ENCODE assay signal across 30 mouse cellular contexts in genomic region chr12:4433549-4433948, GRCm38 (mm10). TPM values are rescaled to one million over a fixed set of nuclear protein-coding genes. Genes with fewer than 3 reads are reported as not detected.
DNase-seq lines count a peak whose midpoint lies in the region; ATAC-seq and TF ChIP-seq lines count a peak whose summit lies in the region.
"Had no signal": no experiment of that assay in that cellular context is flagged by ENCODE, and none has a peak within 500 bp of the region (broad histone marks: within the 10 kb centered on the region; RNA-seq: fewer than 3 reads in every experiment).

No protein-coding gene starts in this region.

- intact Hi-C loops in left cerebral cortex, postnatal 25 days (cut with DNase I): no loop called here

- H3K4me1 ChIP-seq in intestine, postnatal 0 days (replicated peaks; ENCODE audit: control insufficient read depth, insufficient read depth, low read length): no peaks in the 10 kb centered on the region
- no peaks in the 10 kb centered on the region for H3K4me1 ChIP-seq in kidney, embryonic 16.5 days (ENCODE audit: insufficient read depth, low read length)
- H3K4me1 ChIP-seq: embryonic facial prominence, embryonic 12.5 days; forebrain, embryonic 13.5 days; lung, embryonic 15.5 days had no signal

- TF ChIP-seq CTCF in layer of hippocampus, adult 2 months (conservative IDR thresholded peaks at IDR 0.05): no peak
- TF ChIP-seq CTCF in intestine, postnatal 0 days (IDR thresholded peaks at IDR 0.05; ENCODE audit: low read depth): no peak

- no peaks in the 10 kb centered on the region for H3K27me3 ChIP-seq in intestine, postnatal 0 days (replicated peaks; ENCODE audit: control insufficient read depth, insufficient read depth, low read length)
- no peaks in the 10 kb centered on the region for H3K27me3 ChIP-seq in kidney, embryonic 16.5 days (ENCODE audit: insufficient read depth, low read length)
- H3K27me3 ChIP-seq: embryonic facial prominence, embryonic 12.5 days; forebrain, embryonic 13.5 days; heart, embryonic 13.5 days; limb, embryonic 15.5 days; lung, embryonic 15.5 days had no signal

- no peak overlapping the region for H3K9ac ChIP-seq in intestine, postnatal 0 days (ENCODE audit: low read depth, low read length)
- H3K9ac ChIP-seq in kidney, embryonic 16.5 days (replicated peaks; ENCODE audit: low read length): no peak overlapping the region
- H3K9ac ChIP-seq: embryonic facial prominence, embryonic 12.5 days; forebrain, embryonic 13.5 days; heart, embryonic 13.5 days; limb, embryonic 15.5 days; liver, embryonic 14.5 days; lung, embryonic 15.5 days had no signal

- no peaks in the 10 kb centered on the region for H3K36me3 ChIP-seq in intestine, postnatal 0 days (ENCODE audit: control insufficient read depth, insufficient read depth)
- no peaks in the 10 kb centered on the region for H3K36me3 ChIP-seq in kidney, embryonic 16.5 days (ENCODE audit: insufficient read depth, low read length)
- H3K36me3 ChIP-seq: embryonic facial prominence, embryonic 12.5 days; heart, embryonic 13.5 days; limb, embryonic 15.5 days; lung, embryonic 15.5 days had no signal

- no peak overlapping the region; the same call in 1 of the 2 replicates for H3K4me3 ChIP-seq in layer of hippocampus, adult 2 months
- no peak overlapping the region for H3K4me3 ChIP-seq in intestine, postnatal 0 days (ENCODE audit: low read depth, low read length)
- no peak overlapping the region for H3K4me3 ChIP-seq in kidney, embryonic 16.5 days (ENCODE audit: low read length)
- H3K4me3 ChIP-seq: embryonic facial prominence, embryonic 12.5 days; erythroblast, embryonic 14.5 days; forebrain, embryonic 13.5 days; heart, embryonic 13.5 days; left cerebral cortex, adult 2 months; limb, embryonic 15.5 days; lung, embryonic 15.5 days had no signal

- WGBS in intestine, postnatal 0 days: 78% methylated on average over 2 of the region's 2 CpGs
- 86% methylated on average over 2 of the region's 2 CpGs for WGBS in kidney, embryonic 16.5 days

- ATAC-seq in frontal cortex, adult (ENCODE audit: low TSS enrichment): peak; percentile 47
- peak; percentile 15 for ATAC-seq in CD4-positive, CD25-positive, alpha-beta regulatory T cell, adult 4 months
- no peak for ATAC-seq in intestine, postnatal 0 days
- no peak for ATAC-seq in kidney, embryonic 16.5 days (ENCODE audit: low FRiP score, low TSS enrichment)
- ATAC-seq: forebrain, embryonic 13.5 days; hindbrain, postnatal 0 days; intestine, embryonic 16.5 days had no signal

- H3K27ac ChIP-seq in layer of hippocampus, adult 2 months: peak overlapping the region; percentile 46
- no peak overlapping the region for H3K27ac ChIP-seq in intestine, postnatal 0 days (ENCODE audit: low read depth, low read length)
- H3K27ac ChIP-seq in kidney, embryonic 16.5 days (ENCODE audit: low read length): no peak overlapping the region
- H3K27ac ChIP-seq: embryonic facial prominence, embryonic 12.5 days; forebrain, embryonic 13.5 days; heart, embryonic 13.5 days; hindbrain, postnatal 0 days; left cerebral cortex, adult 2 months; limb, embryonic 15.5 days; liver, embryonic 14.5 days; lung, embryonic 15.5 days had no signal

- no peak for DNase-seq in frontal cortex, postnatal 14 days (ENCODE audit: low spot score in 2 of 2)
- peak; percentile 31 to 42 for DNase-seq in left cerebral cortex, postnatal 25 days (ENCODE audit: low spot score in 2 of 2)
- DNase-seq in left cerebral cortex, adult 11 months (ENCODE audit: low spot score): no peak
- DNase-seq in layer of hippocampus, adult 2 months (ENCODE audit: low spot score in 2 of 2): peak; percentile 26
- DNase-seq: adrenal gland, postnatal 36 days; cerebellum, adult 11-12 months; cerebellum, postnatal 14 days; gastrocnemius, postnatal 14 days; heart, adult 18-20 months; heart, postnatal 14 days; kidney, postnatal 36 days; lung, postnatal 4 days; midbrain, embryonic 14.5 days; spleen, adult 18-20 months; thymus, adult 18-20 months; thymus, postnatal 36 days had no signal

- no peaks in the 10 kb centered on the region for H3K9me3 ChIP-seq in intestine, postnatal 0 days (ENCODE audit: control insufficient read depth)
- H3K9me3 ChIP-seq in kidney, embryonic 16.5 days (ENCODE audit: low read length): no peaks in the 10 kb centered on the region
- H3K9me3 ChIP-seq: embryonic facial prominence, embryonic 12.5 days; forebrain, embryonic 13.5 days; heart, embryonic 13.5 days; limb, embryonic 15.5 days; lung, embryonic 15.5 days had no signal

- no peak overlapping the region for H3K4me2 ChIP-seq in intestine, postnatal 0 days (replicated peaks; ENCODE audit: low read depth)
- no peak overlapping the region for H3K4me2 ChIP-seq in kidney, embryonic 16.5 days (replicated peaks; ENCODE audit: low read depth, low read length)
- H3K4me2 ChIP-seq: embryonic facial prominence, embryonic 12.5 days; forebrain, embryonic 13.5 days; heart, embryonic 13.5 days; limb, embryonic 15.5 days; lung, embryonic 15.5 days had no signal

RNA-seq across cellular contexts. Expression of gene Ncoa1, which starts 43.4 kb away (rescaled TPM):
- total RNA-seq in left cerebral cortex, postnatal 25 days (2021): 100 to 1,000 TPM in 1 of 2 experiments, 10 to 100 TPM in 1; 98.4 to 101 TPM
- polyA plus RNA-seq in CD4-positive, CD25-positive, alpha-beta regulatory T cell, adult 4 months (2017; shearing (Covaris generic)): 10 to 100 TPM; 12.5 to 14.6 TPM
- 100 to 1,000 TPM; 142 to 146 TPM for total RNA-seq in layer of hippocampus, adult 2 months (2021)
- 6.0 and 6.6 TPM in 2 replicates for polyA plus RNA-seq in intestine, postnatal 0 days (2015; fragmentation: Nextera tagmentation; extraction: Ambion mirVana)
- 5.6 and 6.6 TPM in 2 replicates for polyA plus RNA-seq in kidney, embryonic 16.5 days (2015; fragmentation: Nextera tagmentation; extraction: Ambion mirVana)

Comparison
In these comparisons a context has a peak if more than half of its experiments do, and no peak if none do; other contexts are left out.
1. DNase-seq: peak in left cerebral cortex, postnatal 25 days (2 of 2) and layer of hippocampus, adult 2 months (2 of 2); none in frontal cortex, postnatal 14 days (0 of 2) and left cerebral cortex, adult 11 months (single experiment).
2. ATAC-seq: peak in frontal cortex, adult (single experiment) and CD4-positive, CD25-positive, alpha-beta regulatory T cell, adult 4 months (single experiment); none in intestine, postnatal 0 days (single experiment) and kidney, embryonic 16.5 days (single experiment).